Mouse (Mus musculus) neural tube, embryonic 11.5 days (tissue): Measurements from ENCODE around the gene Gnaq. TPM values are rescaled to one million over a fixed set of nuclear protein-coding genes. Genes with fewer than 3 reads are reported as not detected.

Source experiments
- ATAC-seq: fragments of 200-750 bp; cut with Nextera tagmentation; 2 replicates; pipeline ENCODE4 v1.8.0; 2017; ENCODE audit warnings: moderate number of reproducible peaks, mild to moderate bottlenecking, moderate TSS enrichment, moderate library complexity; ENCODE audit not compliant: insufficient read depth, low FRiP score, low TSS enrichment
- DNase-seq: peaks from one replicate; pipeline ENCODE4 v3.0.0-alpha.2; 2015; ENCODE audit warnings: low spot score
- H3K27ac ChIP-seq: fragments of 300-500 bp; sonication (generic); 2 replicates; pipeline ENCODE4 v1.5.1; 2014; ENCODE audit warnings: low read depth, mild to moderate bottlenecking, low read length
- H3K27me3 ChIP-seq: fragments of 300-500 bp; sonication (generic); 2 replicates; pipeline ENCODE4 v1.6.1; 2014; ENCODE audit warnings: mild to moderate bottlenecking, low read length, mixed read lengths; ENCODE audit not compliant: control insufficient read depth, insufficient read depth
- H3K36me3 ChIP-seq: fragments of 300-500 bp; sonication (generic); 2 replicates; pipeline ENCODE4 v1.6.1; 2014; ENCODE audit warnings: mild to moderate bottlenecking, low read length, moderate library complexity, mixed read lengths; ENCODE audit not compliant: control insufficient read depth, insufficient read depth
- H3K4me1 ChIP-seq: fragments of 300-500 bp; sonication (generic); 2 replicates; pipeline ENCODE4 v1.6.1; 2014; ENCODE audit warnings: low read length, mixed read lengths; ENCODE audit not compliant: control insufficient read depth, insufficient read depth
- H3K4me2 ChIP-seq: fragments of 300-500 bp; sonication (generic); 2 replicates; pipeline ENCODE4 v1.6.1; 2014; ENCODE audit warnings: low read depth, mild to moderate bottlenecking, moderate library complexity
- H3K4me3 ChIP-seq: fragments of 300-500 bp; sonication (generic); 2 replicates; pipeline ENCODE4 v1.5.1; 2014; ENCODE audit warnings: low read depth, low read length
- H3K9ac ChIP-seq: fragments of 300-500 bp; sonication (generic); 2 replicates; pipeline ENCODE4 v1.6.1; 2014; ENCODE audit warnings: mild to moderate bottlenecking, low read length
- H3K9me3 ChIP-seq: fragments of 300-500 bp; sonication (generic); 2 replicates; pipeline ENCODE4 v1.6.1; 2016; ENCODE audit warnings: low read length; ENCODE audit not compliant: control insufficient read depth
- WGBS: fragments of 180-500 bp; shearing (Covaris S2); extraction: QIAGEN DNeasy Blood & Tissue Kit; methylation state at CpG from one replicate; pipeline ENCODE4 v1.1.7; 2014; 5-methylcytosine and 5-hydroxymethylcytosine counted together
- polyA plus RNA-seq: library from polyadenylated mRNA; unstranded; fragments of >200 nt; fragmentation: Nextera tagmentation; extraction: Ambion mirVana; gene quantifications from 2 replicates; pipeline ENCODE4 v1.2.1, GENCODE M21; 2014

The Gnaq gene
- polyA plus RNA-seq, 1 experiment from 2014 or later: 26.5 TPM

DNA sequence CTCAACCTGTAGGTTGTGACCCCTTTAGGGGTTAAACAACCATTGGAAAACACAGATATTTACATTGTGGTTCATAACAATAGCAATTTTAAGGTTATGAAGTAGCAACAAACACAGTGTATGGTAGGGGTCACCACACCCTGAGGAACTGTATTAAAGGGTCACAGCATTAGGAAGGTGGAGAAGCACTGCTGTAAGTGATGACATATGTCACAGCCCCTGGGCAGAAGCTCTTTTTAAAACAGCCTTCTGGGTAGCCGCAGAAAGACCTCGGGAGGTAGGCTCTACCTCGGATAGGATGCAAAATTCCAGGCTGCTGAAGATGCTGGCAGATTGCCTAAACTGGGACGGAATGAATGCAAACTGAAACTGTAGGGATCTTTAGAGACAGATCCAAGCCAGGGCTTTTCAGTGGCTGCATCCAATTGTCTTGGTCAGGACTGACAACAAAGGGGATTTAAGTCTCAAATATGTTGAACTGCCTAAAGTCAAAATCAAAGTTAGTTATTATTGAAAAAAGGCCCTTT, 181.7 kb downstream of the Gnaq start:
- no peak overlapping the region for H3K9ac ChIP-seq
- no peaks in the 10 kb centered on the region for H3K27me3 ChIP-seq
- DNase-seq (no peak), ATAC-seq (no peak)
- no peak overlapping the region for H3K4me3 ChIP-seq
- H3K4me1 ChIP-seq: no peaks in the 10 kb centered on the region
- WGBS: 71% methylated on average over 4 of the region's 4 CpGs
- no peaks in the 10 kb centered on the region for H3K36me3 ChIP-seq
- no peaks in the 10 kb centered on the region for H3K9me3 ChIP-seq
- H3K4me2 ChIP-seq: no peak overlapping the region
- H3K27ac ChIP-seq: no peak overlapping the region

DNA sequence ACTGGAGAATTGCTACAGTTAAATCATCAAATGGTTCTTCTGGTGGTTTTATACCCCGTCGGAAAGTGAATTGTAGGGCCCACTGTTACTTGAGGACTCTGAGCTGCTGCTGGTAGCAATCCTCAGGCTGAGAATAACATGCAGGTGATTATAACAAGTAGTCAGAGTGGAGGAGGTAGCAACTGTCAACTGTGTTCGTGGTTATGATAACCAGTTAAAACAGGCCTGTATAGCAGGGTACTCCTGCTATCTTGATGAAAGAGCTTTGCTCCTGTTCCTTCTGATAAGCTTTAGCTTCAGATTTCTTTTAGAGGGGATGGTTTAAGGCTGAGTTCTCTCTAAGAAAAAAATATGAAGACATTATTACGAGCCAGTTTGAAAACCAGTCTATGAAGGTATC, 182.9 kb downstream of the Gnaq start:
- ATAC-seq (no peak), DNase-seq (no peak)
- Histone ChIP-seq H3K9me3 (no peaks in the 10 kb centered on the region), H3K36me3 (no peaks in the 10 kb centered on the region), H3K27ac (no peak overlapping the region), H3K4me2 (no peak overlapping the region), H3K4me3 (no peak overlapping the region), H3K27me3 (no peaks in the 10 kb centered on the region), H3K9ac (no peak overlapping the region), H3K4me1 (no peaks in the 10 kb centered on the region)
- WGBS: 91% methylated on average over 4 of the region's 4 CpGs

DNA sequence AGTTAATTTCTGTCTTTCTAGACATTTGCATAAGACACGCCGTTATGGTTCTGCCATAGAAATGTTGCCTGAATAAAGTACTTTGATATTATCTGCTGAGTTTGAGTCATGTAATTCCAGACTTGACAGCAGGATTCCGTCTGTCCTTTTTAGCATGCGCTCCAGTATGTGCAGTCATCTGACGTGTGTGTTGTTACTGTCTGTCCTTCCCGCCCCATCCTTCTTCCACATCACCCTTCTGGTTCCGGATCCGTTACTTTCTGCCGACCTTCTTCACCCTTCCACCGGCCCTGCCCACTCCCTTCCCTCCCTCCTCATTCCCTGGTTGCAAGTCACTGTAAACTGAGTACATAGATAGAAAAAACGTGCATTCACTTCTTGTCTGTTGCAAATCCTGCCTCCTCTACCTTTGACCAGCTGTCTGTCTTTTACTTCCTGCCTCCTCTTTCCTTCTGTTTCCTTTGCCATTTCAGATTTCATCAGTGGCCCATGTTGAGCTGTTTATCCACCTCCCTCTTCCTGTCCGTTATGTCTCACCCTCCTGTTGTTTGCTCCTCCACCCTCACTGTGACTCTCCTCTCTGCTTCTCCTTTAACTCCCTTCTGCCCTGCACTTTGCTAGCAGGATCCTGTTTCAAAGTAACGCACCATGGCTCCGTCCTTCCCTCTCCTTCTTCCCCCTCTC, 185.6 kb downstream of the Gnaq start:
- no peak for ATAC-seq
- Histone ChIP-seq H3K27ac (no peak overlapping the region), H3K9ac (no peak overlapping the region), H3K4me3 (no peak overlapping the region), H3K4me2 (no peak overlapping the region), H3K27me3 (no peaks in the 10 kb centered on the region), H3K4me1 (no peaks in the 10 kb centered on the region), H3K36me3 (no peaks in the 10 kb centered on the region), H3K9me3 (no peaks in the 10 kb centered on the region)
- WGBS: 70% methylated on average over 14 of the region's 14 CpGs
- DNase-seq: no peak

DNA sequence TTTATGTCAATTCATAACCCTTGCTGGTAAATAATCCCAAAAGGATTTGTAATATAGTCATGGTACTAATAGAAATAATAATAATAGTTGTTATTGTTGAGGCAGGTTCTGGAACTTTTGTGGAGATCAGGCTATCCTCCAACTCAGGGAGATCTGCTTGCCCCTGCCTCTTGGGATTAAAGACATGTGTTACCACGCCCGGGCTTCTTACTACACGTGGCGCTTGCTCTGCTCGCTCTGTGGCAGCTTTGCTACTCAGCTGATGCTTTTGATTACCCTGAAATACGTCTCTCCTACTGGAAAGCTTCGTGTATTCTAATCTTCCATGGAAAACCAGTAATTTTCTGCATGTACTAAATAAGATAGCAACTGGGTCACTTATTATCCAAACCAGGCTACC, 187.4 kb downstream of the Gnaq start:
- Histone ChIP-seq H3K9me3 (no peaks in the 10 kb centered on the region), H3K27me3 (no peaks in the 10 kb centered on the region), H3K4me3 (no peak overlapping the region), H3K4me1 (no peaks in the 10 kb centered on the region), H3K27ac (no peak overlapping the region), H3K36me3 (no peaks in the 10 kb centered on the region), H3K4me2 (no peak overlapping the region), H3K9ac (no peak overlapping the region)
- WGBS: 88% methylated on average over 7 of the region's 7 CpGs
- ATAC-seq: no peak
- no peak for DNase-seq

DNA sequence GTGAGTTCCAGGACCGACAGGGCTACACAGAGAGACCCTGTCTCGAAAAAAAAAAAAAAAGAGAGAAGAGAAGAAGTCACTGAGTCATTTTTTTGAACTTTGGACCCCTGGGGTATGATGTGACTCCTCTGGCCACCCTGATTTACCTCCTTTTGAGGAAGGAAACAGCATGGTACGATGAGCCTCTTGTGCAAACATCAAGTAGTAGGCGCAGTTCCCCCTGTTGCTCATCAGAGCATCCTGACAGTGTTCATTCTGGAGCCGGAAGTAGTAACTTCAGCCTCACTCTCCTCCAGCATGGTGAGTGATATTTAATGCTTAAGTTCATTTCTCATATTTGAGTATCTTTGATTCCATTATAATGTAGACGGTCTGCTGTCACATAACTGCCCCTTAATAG, 190.4 kb downstream of the Gnaq start:
- WGBS: 90% methylated on average over 6 of the region's 6 CpGs
- no peak for DNase-seq
- H3K4me3 ChIP-seq: no peak overlapping the region
- no peak overlapping the region for H3K9ac ChIP-seq
- no peak overlapping the region for H3K4me2 ChIP-seq
- H3K4me1 ChIP-seq: peaks cover 2% of the 10 kb centered on the region; the same call in 1 of the 2 replicates
- no peaks in the 10 kb centered on the region for H3K27me3 ChIP-seq
- no peak overlapping the region for H3K27ac ChIP-seq
- H3K36me3 ChIP-seq: no peaks in the 10 kb centered on the region
- H3K9me3 ChIP-seq: no peaks in the 10 kb centered on the region
- no peak for ATAC-seq

DNA sequence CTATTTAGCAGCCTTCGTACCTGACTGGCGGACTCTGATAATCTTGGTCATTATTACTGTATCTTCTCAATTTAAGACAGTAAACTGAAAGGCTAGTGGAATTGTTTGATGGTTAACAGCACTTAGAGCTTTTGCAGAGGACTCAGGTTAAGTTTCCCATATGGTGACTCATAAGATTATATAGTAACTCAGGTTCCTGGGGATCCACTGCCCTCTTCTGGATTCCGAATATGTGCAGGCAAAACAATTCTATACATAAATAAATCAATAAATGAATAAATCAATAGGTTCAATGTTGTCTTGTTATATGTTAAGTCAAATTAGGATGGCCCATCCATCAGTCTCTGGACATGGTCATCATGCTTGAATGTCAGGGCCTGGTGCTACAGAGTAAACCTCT, 191.6 kb downstream of the Gnaq start:
- DNase-seq (no peak), ATAC-seq (no peak)
- Histone ChIP-seq H3K27ac (no peak overlapping the region), H3K9ac (no peak overlapping the region), H3K4me1 (peaks cover 2% of the 10 kb centered on the region; the same call in 1 of the 2 replicates), H3K27me3 (no peaks in the 10 kb centered on the region), H3K9me3 (no peaks in the 10 kb centered on the region), H3K36me3 (no peaks in the 10 kb centered on the region), H3K4me2 (no peak overlapping the region), H3K4me3 (no peak overlapping the region)
- WGBS: 95% methylated on average over 3 of the region's 3 CpGs

DNA sequence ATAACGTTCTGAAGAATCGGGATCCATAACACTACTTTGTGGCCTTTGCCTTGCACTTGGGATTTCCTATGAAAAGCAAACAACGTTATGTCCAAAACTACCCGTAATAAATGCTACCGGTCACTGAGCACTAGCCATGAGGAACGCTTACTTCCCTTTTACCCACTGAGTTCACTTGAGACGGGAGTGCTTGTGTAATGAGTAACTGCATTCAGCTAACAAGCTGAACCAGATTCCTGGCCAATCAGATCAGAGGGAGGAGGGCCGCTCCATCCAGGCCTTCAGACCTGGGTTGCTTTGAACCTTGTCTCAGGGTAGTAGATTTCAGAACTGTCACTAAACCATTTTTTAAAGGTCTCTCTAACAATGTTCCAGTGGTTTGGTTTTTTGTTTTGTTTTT, 193.3 kb downstream of the Gnaq start:
- no peak overlapping the region for H3K4me3 ChIP-seq
- H3K36me3 ChIP-seq: no peaks in the 10 kb centered on the region
- no peaks in the 10 kb centered on the region for H3K27me3 ChIP-seq
- ATAC-seq (no peak), DNase-seq (no peak)
- no peak overlapping the region for H3K9ac ChIP-seq
- no peaks in the 10 kb centered on the region for H3K9me3 ChIP-seq
- H3K27ac ChIP-seq: no peak overlapping the region
- peaks cover 2% of the 10 kb centered on the region; the same call in 1 of the 2 replicates for H3K4me1 ChIP-seq
- WGBS: 54% methylated on average over 8 of the region's 8 CpGs
- H3K4me2 ChIP-seq: no peak overlapping the region

DNA sequence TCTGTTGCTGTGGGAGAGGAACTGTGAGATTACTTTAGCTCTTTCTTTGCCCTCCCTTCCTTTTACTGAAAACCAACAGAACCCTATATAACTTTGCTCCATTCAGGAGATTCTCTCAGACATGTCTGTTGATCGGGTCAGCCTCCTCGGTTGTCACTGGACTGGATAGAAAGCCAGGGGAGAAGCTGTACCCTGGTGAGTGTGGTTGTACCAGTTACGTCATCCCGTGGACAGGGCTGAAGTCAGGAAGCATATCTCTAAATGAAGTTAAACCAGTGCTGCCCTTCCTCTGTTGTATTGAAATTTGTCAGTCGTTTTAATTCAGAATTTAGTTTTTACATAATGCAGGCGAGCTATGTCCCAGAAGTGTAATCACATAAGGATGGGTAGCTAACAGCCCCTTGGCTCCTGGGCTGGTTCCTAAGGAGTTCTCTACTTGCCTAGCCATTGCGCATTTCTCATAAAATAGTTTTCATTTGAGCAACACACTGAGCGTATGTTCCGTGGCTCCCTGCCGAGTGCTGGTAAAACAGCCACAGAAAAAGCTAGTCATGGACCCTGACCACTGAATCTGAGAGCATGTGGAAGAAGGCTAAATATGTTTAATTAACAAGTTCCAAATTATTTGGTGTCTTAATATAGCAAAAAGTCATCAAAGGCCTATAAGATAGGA, 194.9 kb downstream of the Gnaq start:
- H3K27me3 ChIP-seq: no peaks in the 10 kb centered on the region
- H3K4me1 ChIP-seq: peaks cover 2% of the 10 kb centered on the region; the same call in 1 of the 2 replicates
- no peak overlapping the region for H3K4me3 ChIP-seq
- H3K36me3 ChIP-seq: no peaks in the 10 kb centered on the region
- WGBS: 90% methylated on average over 10 of the region's 10 CpGs
- ATAC-seq (no peak), DNase-seq (no peak)
- H3K27ac ChIP-seq: no peak overlapping the region
- no peaks in the 10 kb centered on the region for H3K9me3 ChIP-seq
- H3K4me2 ChIP-seq: no peak overlapping the region
- no peak overlapping the region for H3K9ac ChIP-seq
